ENCODE assay signal across 8 mouse cellular contexts in the genomic region with DNA sequence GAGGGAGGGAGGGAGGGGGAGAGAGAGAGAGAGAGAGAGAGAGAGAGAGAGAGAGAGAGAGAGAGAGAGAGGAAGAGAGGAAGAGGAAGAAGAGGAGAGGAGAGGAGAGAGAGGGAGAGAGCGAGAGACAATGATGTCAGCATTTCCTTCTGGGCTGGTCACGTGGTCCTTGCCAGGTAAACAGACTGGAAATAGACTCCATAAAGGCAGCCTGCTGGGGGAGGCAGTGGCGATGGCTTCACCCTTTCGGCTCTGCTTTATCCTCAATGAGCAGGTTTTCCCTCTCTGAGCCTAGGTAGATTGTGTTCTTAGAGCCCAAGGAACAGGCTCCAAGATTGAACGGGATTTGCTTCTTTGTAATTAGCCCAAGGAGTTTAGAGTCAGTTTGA.
DNase-seq lines count a peak whose midpoint lies in the region; ATAC-seq and TF ChIP-seq lines count a peak whose summit lies in the region.

No protein-coding gene starts in this region.

- intact Hi-C loops in left cerebral cortex, adult 2 months (cut with DNase I), result no loop called here

- peak; percentile 23 to 34 for DNase-seq in cerebellum, adult 18-20 months
- no peak for DNase-seq in cerebellum, postnatal 14 days
- peak; percentile 34 for DNase-seq in liver, postnatal 0 days
- no peak for DNase-seq in spleen, adult 12 weeks (ENCODE audit: low spot score)
- DNase-seq in gastrocnemius, postnatal 25 days, result no peak
- no peak for DNase-seq in left cerebral cortex, adult 2 months (ENCODE audit: extremely low spot score in 1 of 2, low spot score in 2 of 2)

- H3K4me3 ChIP-seq in bone marrow, adult 2 months (replicated peaks; ENCODE audit: control insufficient read depth, low read depth, low read length), result peak overlapping the region; percentile 37
- H3K4me3 ChIP-seq in hindbrain, embryonic 13.5 days, result peak overlapping the region; percentile 25; the same call in 1 of the 2 replicates
- H3K4me3 ChIP-seq in liver, postnatal 0 days (ENCODE audit: low read depth, low read length), result peak overlapping the region; percentile 23
- H3K4me3 ChIP-seq in left cerebral cortex, adult 2 months, result no peak overlapping the region

- H3K27ac ChIP-seq in bone marrow, adult 2 months (ENCODE audit: control insufficient read depth, insufficient read depth, low read depth, low read length, poor library complexity), result no peak overlapping the region
- H3K27ac ChIP-seq in hindbrain, embryonic 13.5 days, result peak overlapping the region; percentile 91
- no peak overlapping the region for H3K27ac ChIP-seq in liver, postnatal 0 days (ENCODE audit: low read depth)
- no peak overlapping the region for H3K27ac ChIP-seq in left cerebral cortex, adult 2 months

- no peak for TF ChIP-seq POLR2A in bone marrow, adult 2 months (IDR thresholded peaks at IDR 0.05; ENCODE audit: borderline replicate concordance, control insufficient read depth, low read depth, low read length)

- H3K27me3 ChIP-seq in hindbrain, embryonic 13.5 days, result peaks cover 54% of the 10 kb centered on the region
- peaks cover 32% of the 10 kb centered on the region for H3K27me3 ChIP-seq in liver, postnatal 0 days (ENCODE audit: insufficient read depth, low read length)

- peak; percentile 67; the same call in 1 of the 2 replicates for ATAC-seq in hindbrain, embryonic 13.5 days (ENCODE audit: low FRiP score)
- peak; percentile 76 for ATAC-seq in liver, postnatal 0 days

- no peak for TF ChIP-seq CTCF in bone marrow, adult 2 months (IDR thresholded peaks at IDR 0.05; ENCODE audit: control insufficient read depth, insufficient read depth, low read length)
- TF ChIP-seq CTCF in liver, postnatal 0 days (IDR thresholded peaks at IDR 0.05; ENCODE audit: low read depth), result no peak
- no peak for TF ChIP-seq CTCF in left cerebral cortex, adult 2 months (IDR thresholded peaks at IDR 0.05)

- 3% methylated on average over 5 of the region's 5 CpGs for WGBS in bone marrow, adult 2 months
- 4% methylated on average over 5 of the region's 5 CpGs for WGBS in hindbrain, embryonic 13.5 days
- 2% methylated on average over 5 of the region's 5 CpGs for WGBS in liver, postnatal 0 days (ENCODE audit: insufficient replicate concordance)

- peak overlapping the region; percentile 52 for H3K4me2 ChIP-seq in hindbrain, embryonic 13.5 days
- peak overlapping the region; percentile 66 for H3K4me2 ChIP-seq in liver, postnatal 0 days (ENCODE audit: low read depth, low read length)

- no peaks in the 10 kb centered on the region for H3K36me3 ChIP-seq in hindbrain, embryonic 13.5 days
- H3K36me3 ChIP-seq in liver, postnatal 0 days (replicated peaks; ENCODE audit: insufficient read depth, low read length), result no peaks in the 10 kb centered on the region

- no peak overlapping the region; the same call in 1 of the 2 replicates for H3K9ac ChIP-seq in hindbrain, embryonic 13.5 days
- no peak overlapping the region for H3K9ac ChIP-seq in liver, postnatal 0 days (replicated peaks)

- peaks cover 3% of the 10 kb centered on the region for H3K4me1 ChIP-seq in bone marrow, adult 2 months (ENCODE audit: control insufficient read depth, insufficient read depth, low read length)
- H3K4me1 ChIP-seq in hindbrain, embryonic 13.5 days (replicated peaks), result peaks cover 53% of the 10 kb centered on the region
- peaks cover 27% of the 10 kb centered on the region for H3K4me1 ChIP-seq in liver, postnatal 0 days (ENCODE audit: insufficient read depth)

- no peak for TF ChIP-seq EP300 in liver, postnatal 0 days (IDR thresholded peaks at IDR 0.05; ENCODE audit: low read depth)

- H3K9me3 ChIP-seq in hindbrain, embryonic 13.5 days, result no peaks in the 10 kb centered on the region
- no peaks in the 10 kb centered on the region for H3K9me3 ChIP-seq in liver, postnatal 0 days (ENCODE audit: low read length)

Comparison
In these comparisons a context has a peak if more than half of its experiments do, and no peak if none do; other contexts are left out.
1. DNase-seq: peak in cerebellum, adult 18-20 months (2 of 2) and liver, postnatal 0 days (single experiment); none in cerebellum, postnatal 14 days (0 of 2), spleen, adult 12 weeks (single experiment), gastrocnemius, postnatal 25 days (single experiment) and left cerebral cortex, adult 2 months (0 of 2).